Comparison of ENCODE assay signal across 24 mouse cellular contexts in genomic region chr15:36400311-36400840, GRCm38 (mm10).
DNase-seq lines count a peak whose midpoint lies in the region; ATAC-seq and TF ChIP-seq lines count a peak whose summit lies in the region.
"Had no signal": no experiment of that assay in that cellular context is flagged by ENCODE, and none has a peak within 500 bp of the region (broad histone marks: within the 10 kb centered on the region; RNA-seq: fewer than 3 reads in every experiment).

No protein-coding gene starts in this region.

- H3K4me1 ChIP-seq in forebrain, embryonic 11.5 days (replicated peaks; ENCODE audit: control insufficient read depth, insufficient read depth, low read length), result no peaks in the 10 kb centered on the region
- peaks cover 17% of the 10 kb centered on the region for H3K4me1 ChIP-seq in forebrain, embryonic 12.5 days
- peaks cover 7% of the 10 kb centered on the region; the same call in 1 of the 2 replicates for H3K4me1 ChIP-seq in kidney, postnatal 0 days (replicated peaks; ENCODE audit: insufficient read depth, low read length)
- H3K4me1 ChIP-seq in kidney, embryonic 16.5 days (ENCODE audit: insufficient read depth, low read length), result peaks cover 19% of the 10 kb centered on the region

- H3K27me3 ChIP-seq in forebrain, embryonic 11.5 days (ENCODE audit: control insufficient read depth, insufficient read depth, low read length), result no peaks in the 10 kb centered on the region
- no peaks in the 10 kb centered on the region for H3K27me3 ChIP-seq in forebrain, embryonic 12.5 days
- no peaks in the 10 kb centered on the region for H3K27me3 ChIP-seq in kidney, postnatal 0 days (ENCODE audit: insufficient read depth, low read length)
- H3K27me3 ChIP-seq in kidney, embryonic 16.5 days (ENCODE audit: insufficient read depth, low read length), result no peaks in the 10 kb centered on the region
- H3K27me3 ChIP-seq: embryonic facial prominence, embryonic 12.5 days; limb, embryonic 12.5 days; stomach, embryonic 15.5 days had no signal

- 47% methylated on average over 9 of the region's 9 CpGs for WGBS in forebrain, embryonic 11.5 days
- 39% methylated on average over 9 of the region's 9 CpGs for WGBS in forebrain, embryonic 12.5 days
- 75% methylated on average over 9 of the region's 9 CpGs for whole genome bisulfite sequencing in kidney, postnatal 0 days
- WGBS in kidney, embryonic 16.5 days, result 68% methylated on average over 9 of the region's 9 CpGs

- TF ChIP-seq CTCF in kidney, postnatal 0 days (IDR thresholded peaks at IDR 0.05; ENCODE audit: low read depth), result no peak
- no peak for TF ChIP-seq CTCF in brain, embryonic 14.5 days (IDR thresholded peaks at IDR 0.05; ENCODE audit: borderline replicate concordance, extremely low read depth, insufficient read depth, insufficient read length)

- no peaks in the 10 kb centered on the region for H3K9me3 ChIP-seq in forebrain, embryonic 11.5 days (ENCODE audit: control insufficient read depth, low read length)
- H3K9me3 ChIP-seq in forebrain, embryonic 12.5 days, result no peaks in the 10 kb centered on the region
- no peaks in the 10 kb centered on the region for H3K9me3 ChIP-seq in kidney, postnatal 0 days (replicated peaks; ENCODE audit: low read length)
- H3K9me3 ChIP-seq in kidney, embryonic 16.5 days (ENCODE audit: low read length), result no peaks in the 10 kb centered on the region
- H3K9me3 ChIP-seq: embryonic facial prominence, embryonic 12.5 days; limb, embryonic 12.5 days; stomach, embryonic 15.5 days had no signal

- TF ChIP-seq POLR2A in brain, embryonic 14.5 days (IDR thresholded peaks at IDR 0.05; ENCODE audit: borderline replicate concordance, extremely low read depth, insufficient read depth, insufficient read length, poor library complexity, severe bottlenecking), result no peak

- H3K27ac ChIP-seq in forebrain, embryonic 11.5 days (ENCODE audit: low read depth, low read length), result no peak overlapping the region
- no peak overlapping the region for H3K27ac ChIP-seq in forebrain, embryonic 12.5 days
- H3K27ac ChIP-seq in kidney, postnatal 0 days, result 0 out of 2 replicates have a peak overlapping the region, but pooled peaks have one; percentile 13
- no peak overlapping the region for H3K27ac ChIP-seq in kidney, embryonic 16.5 days (ENCODE audit: low read length)
- H3K27ac ChIP-seq: layer of hippocampus, adult 2 months; limb, embryonic 12.5 days; macrophage; stomach, embryonic 15.5 days had no signal

- H3K4me3 ChIP-seq in forebrain, embryonic 11.5 days (ENCODE audit: low read depth, low read length), result no peak overlapping the region
- H3K4me3 ChIP-seq in forebrain, embryonic 12.5 days (replicated peaks), result no peak overlapping the region
- no peak overlapping the region for H3K4me3 ChIP-seq in kidney, postnatal 0 days (replicated peaks; ENCODE audit: low read depth, low read length)
- no peak overlapping the region for H3K4me3 ChIP-seq in kidney, embryonic 16.5 days (ENCODE audit: low read length)
- H3K4me3 ChIP-seq: embryonic facial prominence, embryonic 12.5 days; layer of hippocampus, adult 2 months; limb, embryonic 12.5 days; stomach, embryonic 15.5 days had no signal

- no peaks in the 10 kb centered on the region for H3K36me3 ChIP-seq in forebrain, embryonic 11.5 days (ENCODE audit: control insufficient read depth, insufficient read depth, low read length)
- no peaks in the 10 kb centered on the region for H3K36me3 ChIP-seq in forebrain, embryonic 12.5 days (replicated peaks)
- H3K36me3 ChIP-seq in kidney, postnatal 0 days (ENCODE audit: insufficient read depth, low read length), result no peaks in the 10 kb centered on the region
- no peaks in the 10 kb centered on the region for H3K36me3 ChIP-seq in kidney, embryonic 16.5 days (ENCODE audit: insufficient read depth, low read length)
- H3K36me3 ChIP-seq: embryonic facial prominence, embryonic 12.5 days; limb, embryonic 12.5 days; stomach, embryonic 15.5 days had no signal

- H3K9ac ChIP-seq in forebrain, embryonic 11.5 days (ENCODE audit: low read length), result no peak overlapping the region
- no peak overlapping the region for H3K9ac ChIP-seq in forebrain, embryonic 12.5 days
- H3K9ac ChIP-seq in kidney, postnatal 0 days (ENCODE audit: low read depth, low read length), result no peak overlapping the region
- H3K9ac ChIP-seq in kidney, embryonic 16.5 days (replicated peaks; ENCODE audit: low read length), result no peak overlapping the region
- H3K9ac ChIP-seq: embryonic facial prominence, embryonic 12.5 days; hindbrain, embryonic 14.5 days; limb, embryonic 12.5 days; liver, postnatal 0 days; stomach, embryonic 15.5 days had no signal

- H3K4me2 ChIP-seq in forebrain, embryonic 11.5 days (ENCODE audit: low read depth, low read length, severe bottlenecking), result no peak overlapping the region
- H3K4me2 ChIP-seq in forebrain, embryonic 12.5 days, result no peak overlapping the region
- H3K4me2 ChIP-seq in kidney, postnatal 0 days (ENCODE audit: low read length), result no peak overlapping the region
- H3K4me2 ChIP-seq in kidney, embryonic 16.5 days (replicated peaks; ENCODE audit: low read depth, low read length), result no peak overlapping the region
- H3K4me2 ChIP-seq: embryonic facial prominence, embryonic 12.5 days; hindbrain, embryonic 14.5 days; limb, embryonic 12.5 days; liver, embryonic 11.5 days; stomach, embryonic 15.5 days had no signal

- peak; percentile 38 for DNase-seq in forebrain, embryonic 11.5 days (ENCODE audit: low spot score)
- no peak for DNase-seq in kidney, postnatal 0 days (ENCODE audit: low spot score)
- peak; percentile 66 for DNase-seq in brain, embryonic 14.5 days (ENCODE audit: low read depth)
- DNase-seq in retina, postnatal 1 day, result peak; percentile 49
- DNase-seq in adrenal gland, postnatal 4 days (ENCODE audit: low spot score in 2 of 2), result no peak
- DNase-seq: cerebellum, adult 11 months; gastrocnemius, postnatal 36 days; kidney, adult 18-20 months; kidney, postnatal 25 days; layer of hippocampus, postnatal 36 days; liver, postnatal 0 days; thymus, adult 2 months; thymus, postnatal 4 days had no signal

- ATAC-seq in forebrain, embryonic 11.5 days (replicated peaks; ENCODE audit: low FRiP score), result no peak
- no peak for ATAC-seq in forebrain, embryonic 12.5 days (ENCODE audit: low FRiP score)
- no peak for ATAC-seq in kidney, postnatal 0 days (replicated peaks; ENCODE audit: low FRiP score, low read depth)
- ATAC-seq in kidney, embryonic 16.5 days (ENCODE audit: low FRiP score, low TSS enrichment), result no peak
- ATAC-seq: inflammation-experienced regulatory T-cells, adult 6 months; lung, postnatal 0 days had no signal

Comparison
In these comparisons a context has a peak if more than half of its experiments do, and no peak if none do; other contexts are left out.
1. DNase-seq: peak in forebrain, embryonic 11.5 days (single experiment), brain, embryonic 14.5 days (single experiment) and retina, postnatal 1 day (single experiment); none in kidney, postnatal 0 days (single experiment) and adrenal gland, postnatal 4 days (0 of 2).